Mouse (Mus musculus) embryonic facial prominence, embryonic 11.5 days (tissue): Measurements from ENCODE around the gene Sycp1. TPM values are rescaled to one million over a fixed set of nuclear protein-coding genes. Genes with fewer than 3 reads are reported as not detected.

Experiments
- ATAC-seq: fragments of 200-750 bp; cut with Nextera tagmentation; replicated peaks from 2 replicates; pipeline ENCODE4 v1.8.0; 2017; ENCODE audit warnings: low read depth; ENCODE audit not compliant: insufficient number of reproducible peaks, low FRiP score, low TSS enrichment
- DNase-seq: peaks from one replicate; pipeline ENCODE4 v3.0.0-alpha.2; 2015; ENCODE audit warnings: low spot score
- H3K27ac ChIP-seq: fragments of 300-500 bp; sonication (generic); replicated peaks from 2 replicates; pipeline ENCODE4 v1.5.1; 2014; ENCODE audit warnings: mild to moderate bottlenecking, low read depth, low read length, control low read depth
- H3K27me3 ChIP-seq: fragments of 300-500 bp; sonication (generic); 2 replicates; pipeline ENCODE4 v1.6.1; 2014; ENCODE audit warnings: mild to moderate bottlenecking, low read length, moderate library complexity, mixed read lengths; ENCODE audit not compliant: control insufficient read depth, insufficient read depth
- H3K36me3 ChIP-seq: fragments of 300-500 bp; sonication (generic); replicated peaks from 2 replicates; pipeline ENCODE4 v1.6.1; 2014; ENCODE audit warnings: low read depth, mild to moderate bottlenecking, low read length, moderate library complexity, mixed read lengths; ENCODE audit not compliant: control insufficient read depth, insufficient read depth
- H3K4me1 ChIP-seq: fragments of 300-500 bp; sonication (generic); 2 replicates; pipeline ENCODE4 v1.6.1; 2014; ENCODE audit warnings: low read length, mixed read lengths; ENCODE audit not compliant: control insufficient read depth, insufficient read depth
- H3K4me2 ChIP-seq: fragments of 300-500 bp; sonication (generic); 2 replicates; pipeline ENCODE4 v1.6.1; 2014; ENCODE audit warnings: low read depth, mild to moderate bottlenecking, control low read depth, low read length, moderate library complexity
- H3K4me3 ChIP-seq: fragments of 300-500 bp; sonication (generic); 2 replicates; pipeline ENCODE4 v1.5.1; 2014; ENCODE audit warnings: low read depth, low read length, control low read depth
- H3K9ac ChIP-seq: fragments of 300-500 bp; sonication (generic); replicated peaks from 2 replicates; pipeline ENCODE4 v1.6.1; 2014; ENCODE audit warnings: mild to moderate bottlenecking, control low read depth, low read length
- H3K9me3 ChIP-seq: fragments of 300-500 bp; sonication (generic); replicated peaks from 2 replicates; pipeline ENCODE4 v1.6.1; 2016; ENCODE audit warnings: mild to moderate bottlenecking, low read length, inconsistent platforms, mixed read lengths; ENCODE audit not compliant: control insufficient read depth
- WGBS: fragments of 180-500 bp; shearing (Covaris S2); extraction: QIAGEN DNeasy Blood & Tissue Kit; methylation state at CpG from one replicate; pipeline ENCODE4 v1.1.7; 2014; 5-methylcytosine and 5-hydroxymethylcytosine counted together
- polyA plus RNA-seq: library from polyadenylated mRNA; unstranded; fragments of >200 nt; fragmentation: Nextera tagmentation; extraction: Ambion mirVana; gene quantifications from 2 replicates; pipeline ENCODE4 v1.2.1, GENCODE M21; 2014

The Sycp1 gene
- polyA plus RNA-seq, 1 experiment from 2014 or later, result not detected

DNA sequence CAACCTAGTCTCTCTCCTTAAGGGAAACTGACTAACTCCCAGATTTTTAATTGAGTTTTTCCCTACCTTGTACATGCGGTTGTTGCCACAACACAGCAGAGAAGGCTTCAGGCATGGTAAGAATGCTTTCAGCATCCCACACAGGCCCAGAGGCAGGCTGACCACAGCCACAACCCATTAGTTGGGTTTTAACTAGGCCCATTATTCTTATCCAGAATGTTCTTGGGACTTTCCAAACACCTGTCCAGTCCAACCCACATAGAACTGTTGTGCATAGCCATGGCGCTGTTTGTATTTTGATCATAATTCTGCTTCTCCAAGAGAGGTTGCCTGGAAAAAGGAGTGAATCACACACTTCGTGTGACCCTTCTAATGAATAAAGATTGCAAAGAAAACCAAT, 19.2 kb upstream of the Sycp1 start:
- Histone ChIP-seq H3K36me3 (no peaks in the 10 kb centered on the region), H3K27ac (no peak overlapping the region), H3K9me3 (no peaks in the 10 kb centered on the region), H3K27me3 (no peaks in the 10 kb centered on the region), H3K9ac (no peak overlapping the region), H3K4me3 (no peak overlapping the region), H3K4me2 (no peak overlapping the region), H3K4me1 (no peaks in the 10 kb centered on the region)
- WGBS, result 88% methylated on average over 3 of the region's 3 CpGs
- DNase-seq (no peak), ATAC-seq (no peak)

DNA sequence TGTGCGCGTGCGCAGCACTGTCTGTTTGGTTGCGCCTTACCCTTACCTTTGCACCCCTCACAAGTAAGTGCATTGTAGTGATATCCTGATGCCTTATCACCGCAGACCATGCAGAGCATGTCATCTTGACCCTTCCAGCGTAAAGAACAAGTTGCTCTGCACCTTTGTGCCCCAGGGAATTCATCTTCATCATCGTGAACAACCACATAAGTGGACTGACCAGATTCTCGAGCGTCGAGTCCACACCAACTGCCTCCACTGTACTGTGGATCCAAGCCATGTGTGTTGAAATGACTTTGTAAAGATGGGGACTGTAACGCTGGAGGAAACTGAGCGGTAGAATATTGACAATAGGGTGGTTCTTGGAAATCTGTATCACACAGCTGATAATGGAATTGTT, 18.6 kb upstream of the Sycp1 start:
- Histone ChIP-seq H3K4me1 (no peaks in the 10 kb centered on the region), H3K27ac (no peak overlapping the region), H3K9me3 (no peaks in the 10 kb centered on the region), H3K9ac (no peak overlapping the region), H3K4me2 (no peak overlapping the region), H3K36me3 (no peaks in the 10 kb centered on the region), H3K4me3 (no peak overlapping the region), H3K27me3 (no peaks in the 10 kb centered on the region)
- ATAC-seq, result no peak
- 90% methylated on average over 12 of the region's 12 CpGs for WGBS
- no peak for DNase-seq

DNA sequence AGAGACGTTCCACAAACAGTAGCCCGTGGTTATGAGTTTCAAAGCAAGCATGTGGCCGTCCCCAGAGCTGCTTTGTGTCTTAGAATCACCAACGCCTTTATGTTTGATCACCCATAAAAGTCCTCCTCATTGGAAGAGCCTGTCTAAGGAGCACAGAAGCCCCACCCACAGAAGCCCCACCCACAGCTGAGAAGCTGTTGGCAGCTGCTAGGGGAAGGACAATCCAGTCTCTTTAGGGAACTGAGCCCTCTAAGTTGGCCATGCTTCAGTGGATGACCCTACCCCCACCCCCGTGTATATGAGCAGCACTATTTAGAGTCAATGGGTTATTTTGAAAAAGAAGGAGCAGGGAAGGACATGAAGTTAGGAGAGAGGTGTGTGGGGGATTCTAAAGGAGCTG, 11.0 kb upstream of the Sycp1 start:
- H3K9me3 ChIP-seq, result no peaks in the 10 kb centered on the region
- H3K36me3 ChIP-seq, result no peaks in the 10 kb centered on the region
- no peak overlapping the region for H3K4me2 ChIP-seq
- DNase-seq (no peak), ATAC-seq (0 out of 2 replicates have a peak, but pooled peaks have one; percentile 29)
- no peaks in the 10 kb centered on the region for H3K4me1 ChIP-seq
- no peaks in the 10 kb centered on the region for H3K27me3 ChIP-seq
- no peak overlapping the region for H3K4me3 ChIP-seq
- no peak overlapping the region for H3K9ac ChIP-seq
- 63% methylated on average over 5 of the region's 5 CpGs for WGBS
- no peak overlapping the region for H3K27ac ChIP-seq

DNA sequence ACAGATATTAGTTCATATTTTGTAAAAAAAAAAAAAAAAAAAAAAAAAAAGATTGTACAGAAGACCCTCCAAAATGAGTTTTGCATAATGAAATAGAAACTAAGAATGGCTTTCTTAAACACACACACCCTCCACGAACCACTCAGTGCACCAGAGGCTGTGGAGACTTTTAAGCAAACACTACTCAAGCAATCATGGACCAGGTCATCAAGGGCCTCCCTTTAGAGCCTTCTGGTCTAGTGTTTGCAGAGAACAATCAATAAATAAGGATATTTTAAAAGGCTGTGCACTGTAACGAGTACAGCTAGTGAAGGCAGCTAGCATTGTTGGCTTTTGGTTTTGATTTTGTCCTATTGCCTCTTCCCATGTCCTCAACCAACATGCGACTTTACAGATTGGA, 10.4 kb upstream of the Sycp1 start:
- H3K27me3 ChIP-seq, result no peaks in the 10 kb centered on the region
- no peak overlapping the region for H3K27ac ChIP-seq
- no peaks in the 10 kb centered on the region for H3K9me3 ChIP-seq
- no peaks in the 10 kb centered on the region for H3K4me1 ChIP-seq
- WGBS, result 83% methylated on average over 3 of the region's 3 CpGs
- DNase-seq, result no peak
- no peak overlapping the region for H3K4me3 ChIP-seq
- no peak overlapping the region for H3K4me2 ChIP-seq
- no peak overlapping the region for H3K9ac ChIP-seq
- H3K36me3 ChIP-seq, result no peaks in the 10 kb centered on the region
- no peak for ATAC-seq

DNA sequence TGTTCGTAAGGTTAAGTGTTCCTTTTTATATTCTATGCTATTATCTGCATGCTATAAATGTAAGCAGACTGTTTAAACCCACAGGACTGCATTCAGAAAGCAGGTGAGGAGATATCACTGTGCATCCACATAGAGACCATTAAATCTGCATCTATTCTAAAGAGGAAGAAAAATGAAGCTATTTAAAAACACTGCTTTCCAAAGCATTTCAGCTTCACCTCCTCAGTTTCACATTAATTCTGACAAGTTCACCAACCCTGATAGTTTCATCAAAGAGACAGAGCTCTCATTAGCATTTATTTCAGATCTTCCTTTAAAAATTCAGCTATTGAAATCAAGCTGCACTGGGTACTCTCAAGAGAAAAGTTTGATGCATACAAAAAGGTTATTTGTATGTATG, 2.2 kb upstream of the Sycp1 start:
- no peak overlapping the region for H3K4me2 ChIP-seq
- WGBS, result 90% methylated on average over 1 of the region's 1 CpGs
- H3K27me3 ChIP-seq, result no peaks in the 10 kb centered on the region
- no peak overlapping the region for H3K9ac ChIP-seq
- H3K27ac ChIP-seq, result no peak overlapping the region
- DNase-seq, result no peak
- H3K4me3 ChIP-seq, result no peak overlapping the region
- H3K4me1 ChIP-seq, result no peaks in the 10 kb centered on the region
- no peaks in the 10 kb centered on the region for H3K36me3 ChIP-seq
- no peaks in the 10 kb centered on the region for H3K9me3 ChIP-seq
- no peak for ATAC-seq

DNA sequence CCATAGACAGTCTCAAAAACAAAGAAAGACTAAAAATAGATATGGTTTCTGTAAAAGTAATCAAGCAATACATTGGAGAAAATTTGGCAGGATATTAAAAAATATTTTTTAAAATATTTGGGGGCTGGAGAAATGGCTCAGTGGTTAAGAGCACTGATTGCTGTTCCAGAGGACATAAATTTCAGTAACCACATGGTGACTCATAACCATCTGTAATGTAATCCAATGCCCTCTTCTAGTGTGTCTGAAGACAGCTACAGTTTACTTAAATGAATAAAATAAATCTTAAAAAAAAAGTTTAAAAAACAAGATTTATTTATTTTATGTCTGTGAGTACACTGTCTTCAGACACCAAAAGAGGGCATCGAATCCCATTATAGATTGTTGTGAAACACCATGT, 36.8 kb downstream of the Sycp1 start:
- H3K27ac ChIP-seq, result no peak overlapping the region

DNA sequence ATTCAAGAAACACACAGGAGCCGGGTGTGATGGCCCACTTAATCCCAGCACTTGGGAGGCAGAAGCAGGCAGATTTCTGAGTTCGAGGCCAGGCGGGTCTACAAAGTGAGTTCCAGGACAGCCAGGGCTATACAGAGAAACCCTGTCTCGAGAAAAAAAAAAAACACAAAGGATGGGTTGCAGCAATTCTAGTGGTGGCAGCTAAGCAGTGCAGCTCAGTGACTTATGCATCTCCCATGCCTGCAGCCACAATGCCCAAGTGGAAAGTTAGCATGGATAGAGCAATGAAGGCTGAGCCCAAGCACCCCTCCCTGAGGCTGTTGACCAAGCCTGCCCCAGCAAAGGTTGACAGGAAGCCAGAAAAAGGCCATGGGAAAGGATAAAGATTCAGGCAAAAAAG, 55.4 kb downstream of the Sycp1 start:
- no peaks in the 10 kb centered on the region for H3K9me3 ChIP-seq
- ATAC-seq, result no peak
- no peak for DNase-seq
- no peak overlapping the region for H3K9ac ChIP-seq
- WGBS, result 82% methylated on average over 4 of the region's 4 CpGs
- H3K27me3 ChIP-seq, result no peaks in the 10 kb centered on the region
- no peak overlapping the region for H3K27ac ChIP-seq
- no peak overlapping the region for H3K4me3 ChIP-seq
- no peak overlapping the region for H3K4me2 ChIP-seq
- H3K36me3 ChIP-seq, result no peaks in the 10 kb centered on the region
- H3K4me1 ChIP-seq, result no peaks in the 10 kb centered on the region

More for the DNA sequence above, 36.8 kb downstream of the Sycp1 start:
- Histone ChIP-seq H3K9ac (no peak overlapping the region), H3K4me3 (no peak overlapping the region), H3K4me2 (no peak overlapping the region), H3K36me3 (no peaks in the 10 kb centered on the region), H3K27me3 (no peaks in the 10 kb centered on the region), H3K9me3 (no peaks in the 10 kb centered on the region), H3K4me1 (no peaks in the 10 kb centered on the region)
- 98% methylated on average over 1 of the region's 1 CpGs for WGBS
- no peak for DNase-seq
- no peak for ATAC-seq

DNA sequence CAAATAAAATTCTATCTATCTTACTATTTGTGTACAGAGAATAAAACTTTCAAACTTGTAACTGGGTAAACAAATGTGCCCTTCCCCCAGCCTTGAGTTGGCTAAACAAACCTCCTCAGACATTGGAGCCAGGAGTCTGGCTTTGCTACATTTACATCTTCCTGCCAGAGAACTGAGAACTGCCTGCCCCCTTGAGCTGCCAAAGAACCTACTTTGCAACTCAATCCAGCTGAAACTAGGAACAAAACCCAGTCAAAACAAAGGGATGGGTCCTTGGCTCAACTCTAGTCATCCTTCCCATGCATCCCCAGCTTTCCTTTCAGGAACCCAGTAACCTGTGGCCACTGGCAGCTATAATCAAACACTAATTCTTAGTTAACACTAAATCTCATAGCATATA, 87.2 kb downstream of the Sycp1 start:
- no peaks in the 10 kb centered on the region for H3K4me1 ChIP-seq
- no peaks in the 10 kb centered on the region for H3K9me3 ChIP-seq
- H3K27ac ChIP-seq, result no peak overlapping the region
- DNase-seq (no peak), ATAC-seq (no peak)
- H3K27me3 ChIP-seq, result no peaks in the 10 kb centered on the region
- no peak overlapping the region for H3K4me2 ChIP-seq
- H3K36me3 ChIP-seq, result no peaks in the 10 kb centered on the region
- H3K9ac ChIP-seq, result no peak overlapping the region
- H3K4me3 ChIP-seq, result no peak overlapping the region

DNA sequence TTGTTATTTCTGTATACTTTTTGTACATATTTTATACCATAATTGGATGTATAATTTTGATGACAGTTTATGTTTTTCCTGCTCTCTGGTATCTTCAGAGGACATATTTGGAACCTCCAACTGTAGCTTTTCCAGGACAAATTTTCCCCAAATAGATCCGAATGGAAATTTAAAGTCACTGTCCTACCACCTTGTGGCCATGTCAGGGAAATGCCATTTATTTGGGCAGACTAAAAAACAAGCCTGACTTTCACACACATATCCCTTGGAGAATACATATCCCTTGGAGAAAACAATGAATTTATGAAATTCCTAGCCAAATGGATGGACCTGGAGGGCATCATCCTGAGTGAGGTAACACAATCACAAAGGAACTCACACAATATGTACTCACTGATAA, 93.5 kb downstream of the Sycp1 start:
- Histone ChIP-seq H3K9ac (no peak overlapping the region), H3K4me3 (no peak overlapping the region), H3K27me3 (no peaks in the 10 kb centered on the region), H3K9me3 (no peaks in the 10 kb centered on the region), H3K4me1 (no peaks in the 10 kb centered on the region), H3K27ac (no peak overlapping the region), H3K4me2 (no peak overlapping the region), H3K36me3 (no peaks in the 10 kb centered on the region)
- ATAC-seq (no peak), DNase-seq (peak; percentile 4)
- WGBS, result 40% methylated on average over 1 of the region's 1 CpGs
